Mouse (Mus musculus) heart, embryonic 15.5 days (tissue): ENCODE data around the gene Hist2h4. TPM values are rescaled to one million over a fixed set of nuclear protein-coding genes. Genes with fewer than 3 reads are reported as not detected.
"Not testable (repeated sequence)": the region's sequence is repeated elsewhere in the genome, so short reads cannot be mapped to it uniquely, and the experiment has no call there.

Source experiments
- ATAC-seq: fragments of 200-750 bp; cut with Nextera tagmentation; replicated peaks from 2 replicates; pipeline ENCODE4 v1.8.0; 2017; ENCODE audit warnings: low read depth, moderate TSS enrichment; ENCODE audit not compliant: insufficient number of reproducible peaks, insufficient read depth, low FRiP score
- H3K27ac ChIP-seq: fragments of 300-500 bp; sonication (generic); 2 replicates; pipeline ENCODE4 v1.5.1; 2015; ENCODE audit warnings: mild to moderate bottlenecking, inconsistent platforms
- H3K27me3 ChIP-seq: fragments of 300-500 bp; sonication (generic); 2 replicates; pipeline ENCODE4 v1.6.1; 2015; ENCODE audit warnings: inconsistent platforms
- H3K36me3 ChIP-seq: fragments of 300-500 bp; sonication (generic); 2 replicates; pipeline ENCODE4 v1.6.1; 2015; ENCODE audit warnings: mild to moderate bottlenecking, inconsistent platforms
- H3K4me1 ChIP-seq: fragments of 300-500 bp; sonication (generic); replicated peaks from 2 replicates; pipeline ENCODE4 v1.6.1; 2015; ENCODE audit warnings: inconsistent platforms
- H3K4me2 ChIP-seq: fragments of 300-500 bp; sonication (generic); 2 replicates; pipeline ENCODE4 v1.6.1; 2015; ENCODE audit warnings: inconsistent platforms, mild to moderate bottlenecking, moderate library complexity
- H3K4me3 ChIP-seq: fragments of 300-500 bp; sonication (generic); 2 replicates; pipeline ENCODE4 v1.5.1; 2015; ENCODE audit warnings: mild to moderate bottlenecking, inconsistent platforms
- H3K9ac ChIP-seq: fragments of 300-500 bp; sonication (generic); 2 replicates; pipeline ENCODE4 v1.6.1; 2015; ENCODE audit warnings: mild to moderate bottlenecking, inconsistent platforms
- H3K9me3 ChIP-seq: fragments of 300-500 bp; sonication (generic); replicated peaks from 2 replicates; pipeline ENCODE4 v1.6.1; 2016; ENCODE audit warnings: inconsistent platforms
- WGBS: fragments of 180-500 bp; shearing (Covaris S2); methylation state at CpG from one replicate; pipeline ENCODE4 v1.1.7; 2015; ENCODE audit warnings: mixed read lengths; 5-methylcytosine and 5-hydroxymethylcytosine counted together
- polyA plus RNA-seq: library from polyadenylated mRNA; unstranded; fragments of >200 nt; fragmentation: Nextera tagmentation; extraction: Ambion mirVana; gene quantifications from 2 replicates; pipeline ENCODE4 v1.2.1, GENCODE M21; 2015

Hist2h4 gene
- polyA plus RNA-seq, 1 experiment from 2014 or later: 3.9 TPM

DNA sequence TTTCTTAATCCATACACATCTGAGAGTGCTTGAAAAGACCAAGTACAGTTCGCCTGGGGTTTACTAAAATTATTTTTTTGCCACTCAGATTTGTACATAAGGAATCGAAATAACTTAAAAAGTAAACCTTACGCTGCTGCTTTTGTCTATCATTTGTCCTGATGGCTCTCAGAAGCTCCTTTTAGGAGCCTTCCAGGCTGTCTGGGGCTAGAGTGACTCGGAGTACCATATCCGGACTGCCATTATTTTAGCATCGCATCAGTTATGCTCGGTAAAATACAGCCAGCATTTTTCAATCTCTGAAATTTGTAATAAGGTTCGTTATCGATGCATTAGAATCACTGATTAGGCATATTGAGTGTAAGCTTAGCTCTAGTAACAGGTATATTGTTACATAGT, 22.3 kb downstream of the Hist2h4 start:
- peak overlapping the region; percentile 56 for H3K4me2 ChIP-seq
- peak overlapping the region; percentile 52 for H3K9ac ChIP-seq
- peak overlapping the region; percentile 87 for H3K27ac ChIP-seq
- WGBS: 80% methylated on average over 9 of the region's 9 CpGs
- H3K4me3 ChIP-seq: no peak overlapping the region
- H3K9me3 ChIP-seq: no peaks in the 10 kb centered on the region
- H3K4me1 ChIP-seq: peaks cover 35% of the 10 kb centered on the region
- no peaks in the 10 kb centered on the region for H3K36me3 ChIP-seq
- H3K27me3 ChIP-seq: no peaks in the 10 kb centered on the region
- ATAC-seq: no peak

DNA sequence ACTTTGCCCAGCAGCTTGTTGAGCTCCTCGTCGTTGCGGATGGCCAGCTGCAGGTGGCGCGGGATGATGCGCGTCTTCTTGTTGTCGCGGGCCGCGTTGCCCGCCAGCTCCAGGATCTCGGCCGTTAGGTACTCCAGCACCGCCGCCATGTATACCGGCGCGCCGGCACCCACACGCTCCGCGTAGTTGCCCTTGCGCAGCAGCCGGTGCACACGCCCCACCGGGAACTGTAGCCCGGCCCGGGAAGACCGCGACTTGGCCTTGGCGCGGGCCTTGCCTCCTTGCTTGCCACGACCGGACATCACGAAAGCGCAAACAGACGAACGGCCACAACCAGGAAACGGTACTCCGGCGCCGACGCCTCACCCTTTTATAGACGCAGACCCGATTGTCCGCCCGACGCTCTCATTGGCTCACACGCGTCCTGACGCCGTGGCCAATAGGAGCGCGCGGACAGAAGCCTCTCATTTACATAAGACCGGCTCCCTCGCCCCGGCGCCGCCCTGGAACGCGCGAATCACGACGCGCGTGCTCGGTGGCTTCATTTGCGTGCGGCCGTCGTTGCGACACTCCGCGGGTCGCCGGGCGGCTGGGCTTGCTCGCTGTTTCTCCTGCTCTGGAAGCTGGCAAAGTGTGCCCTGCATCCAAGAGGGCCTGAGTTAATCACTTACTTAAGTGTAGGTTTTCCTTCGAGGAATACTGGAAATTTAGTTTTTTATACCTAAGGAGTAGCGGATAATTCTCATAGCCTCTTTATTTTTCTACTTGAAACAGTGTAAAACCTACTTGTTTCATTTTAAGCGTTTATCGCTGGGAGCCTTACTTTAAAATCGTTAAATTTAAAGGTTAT, 22.9 kb downstream of the Hist2h4 start, which contains the start of gene Hist2h2aa2:
TSS of gene Hist2h2aa2 (minus strand) at position 328 of the 850 bp plus-strand sequence.
- H3K27me3 ChIP-seq, H3K36me3 ChIP-seq, H3K9me3 ChIP-seq: not testable (repeated sequence)
- peaks cover 35% of the 10 kb centered on the region for H3K4me1 ChIP-seq
- peak; percentile 85 for ATAC-seq
- peak within 1 kb of the TSS; percentile 44 for H3K4me3 ChIP-seq
- WGBS: 3% methylated on average over 47 of the region's 85 CpGs
- H3K4me2 ChIP-seq: peak within 1 kb of the TSS; percentile 56
- H3K9ac ChIP-seq: peak within 1 kb of the TSS; percentile 52
- peak within 1 kb of the TSS; percentile 87 for H3K27ac ChIP-seq

DNA sequence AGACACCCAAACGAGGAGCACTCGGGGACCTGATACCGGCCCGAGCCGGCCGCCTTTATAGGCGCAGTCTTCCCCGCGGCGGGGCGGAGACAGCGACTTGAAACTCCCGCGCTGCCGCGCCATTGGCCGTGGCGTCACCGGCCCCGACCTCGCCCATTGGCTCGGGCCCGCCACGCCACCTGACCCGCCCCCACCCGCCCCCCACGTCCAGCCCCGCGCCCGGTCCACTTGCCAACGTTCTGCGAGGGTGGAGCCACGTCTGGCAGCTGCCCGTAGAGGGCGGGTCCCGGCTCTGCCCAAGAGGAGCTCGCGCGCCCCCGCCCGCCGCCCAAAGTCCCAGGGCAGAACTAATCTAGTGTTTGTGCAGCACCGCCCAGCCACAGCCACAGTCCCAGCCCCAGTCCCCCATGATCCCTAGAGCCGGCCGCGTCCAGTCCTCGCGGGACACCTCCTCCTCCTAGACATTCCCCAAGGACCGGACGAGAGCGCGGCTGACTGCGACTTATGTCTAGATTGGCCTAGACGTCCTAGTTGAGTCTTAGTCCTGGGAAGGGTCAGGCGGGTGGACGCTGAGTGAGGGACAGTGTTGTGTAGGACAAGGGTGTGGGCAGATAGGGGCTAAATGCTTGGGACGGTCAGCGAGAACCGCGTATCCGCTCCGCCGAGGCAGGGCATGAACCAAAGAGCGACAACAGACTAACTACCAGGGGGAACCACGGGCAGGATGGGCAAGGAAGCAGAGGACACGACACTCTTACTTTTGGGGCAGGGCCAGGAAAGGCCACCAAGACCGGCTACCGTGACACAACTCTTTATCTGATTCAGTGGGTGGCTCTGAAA, 23.9 kb downstream of the Hist2h4 start, which contains the start of gene Hist2h3c2:
TSS of gene Hist2h3c2 (minus strand) at position 174 of the 840 bp plus-strand sequence.
- H3K4me1 ChIP-seq: peaks cover 30% of the 10 kb centered on the region
- H3K4me3 ChIP-seq: peak within 1 kb of the TSS; percentile 55
- not testable (repeated sequence) for H3K27me3 ChIP-seq, H3K36me3 ChIP-seq, H3K9me3 ChIP-seq
- ATAC-seq: peak; percentile 87
- H3K9ac ChIP-seq: peak within 1 kb of the TSS; percentile 65
- WGBS: 0% methylated on average over 20 of the region's 68 CpGs
- peak within 1 kb of the TSS; percentile 82 for H3K27ac ChIP-seq
- H3K4me2 ChIP-seq: peak within 1 kb of the TSS; percentile 65

DNA sequence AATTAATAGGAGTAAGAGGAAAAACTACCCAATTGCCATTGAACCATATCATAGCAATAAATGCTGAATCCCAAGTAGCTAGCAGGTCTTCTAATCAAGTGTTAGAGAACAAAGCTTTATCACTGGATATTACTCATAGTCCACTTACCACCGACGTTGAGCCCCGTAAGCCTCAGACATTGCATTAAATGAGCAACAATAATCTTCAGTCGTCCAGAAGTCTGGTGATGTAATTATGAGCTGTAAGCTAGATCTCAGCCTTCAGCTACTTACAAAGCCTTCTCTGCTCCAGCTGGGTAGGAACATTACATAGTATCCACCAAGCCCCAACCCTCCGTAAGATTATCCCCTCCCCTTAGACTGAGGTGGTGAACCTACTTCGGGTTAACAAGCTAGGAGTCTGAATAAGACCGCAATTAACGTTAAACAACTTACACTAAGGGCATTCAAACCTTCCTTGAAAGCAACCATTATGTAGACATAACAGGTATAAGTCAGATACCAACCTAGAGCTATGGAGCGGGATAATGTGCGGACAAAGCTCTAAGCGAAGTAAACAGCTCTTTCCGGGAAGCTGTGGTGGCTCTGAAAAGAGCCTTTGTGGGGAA, 25.1 kb downstream of the Hist2h4 start:
- H3K4me3 ChIP-seq: peak overlapping the region; percentile 55
- under 1% methylated on average over 12 of the region's 12 CpGs for WGBS
- H3K9me3 ChIP-seq: no peaks in the 10 kb centered on the region
- ATAC-seq: no peak
- H3K4me1 ChIP-seq: peaks cover 19% of the 10 kb centered on the region
- H3K36me3 ChIP-seq: no peaks in the 10 kb centered on the region
- peak overlapping the region; percentile 65 for H3K4me2 ChIP-seq
- no peaks in the 10 kb centered on the region for H3K27me3 ChIP-seq
- peak overlapping the region; percentile 69 for H3K27ac ChIP-seq
- H3K9ac ChIP-seq: peak overlapping the region; percentile 65

DNA sequence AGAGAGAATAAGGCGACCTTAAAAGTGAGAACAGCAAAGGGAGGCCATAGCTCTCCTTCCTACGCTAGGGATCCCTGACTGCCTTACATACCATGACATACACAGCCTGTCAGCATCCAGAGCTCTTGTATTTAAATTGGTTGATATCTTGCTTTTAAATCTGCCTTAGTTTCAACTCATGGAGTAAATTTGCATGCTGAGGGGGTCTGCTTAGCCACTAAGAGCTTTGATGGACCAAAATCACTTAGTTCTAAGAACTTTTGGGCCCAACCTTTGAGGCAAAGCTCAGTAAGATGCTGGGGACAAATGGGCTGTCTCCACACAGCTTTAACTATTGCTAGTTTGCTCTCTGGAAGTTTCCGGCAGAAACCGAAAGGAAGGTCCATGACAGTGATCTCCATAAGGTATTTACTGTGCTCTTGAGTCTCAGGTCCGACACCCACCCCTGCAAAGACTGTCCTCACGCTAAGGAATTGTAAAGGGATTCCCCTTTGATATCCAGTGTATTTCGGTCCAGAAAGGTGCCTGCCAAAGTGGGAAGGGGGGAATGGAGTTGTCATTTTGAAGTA, 25.7 kb downstream of the Hist2h4 start:
- Histone ChIP-seq H3K4me2 (peak overlapping the region; percentile 65), H3K36me3 (no peaks in the 10 kb centered on the region), H3K9ac (peak overlapping the region; percentile 65), H3K9me3 (no peaks in the 10 kb centered on the region), H3K27me3 (no peaks in the 10 kb centered on the region), H3K4me1 (peaks cover 19% of the 10 kb centered on the region), H3K27ac (peak overlapping the region; percentile 69), H3K4me3 (peak overlapping the region; percentile 55)
- no peak for ATAC-seq
- WGBS: 21% methylated on average over 7 of the region's 7 CpGs

DNA sequence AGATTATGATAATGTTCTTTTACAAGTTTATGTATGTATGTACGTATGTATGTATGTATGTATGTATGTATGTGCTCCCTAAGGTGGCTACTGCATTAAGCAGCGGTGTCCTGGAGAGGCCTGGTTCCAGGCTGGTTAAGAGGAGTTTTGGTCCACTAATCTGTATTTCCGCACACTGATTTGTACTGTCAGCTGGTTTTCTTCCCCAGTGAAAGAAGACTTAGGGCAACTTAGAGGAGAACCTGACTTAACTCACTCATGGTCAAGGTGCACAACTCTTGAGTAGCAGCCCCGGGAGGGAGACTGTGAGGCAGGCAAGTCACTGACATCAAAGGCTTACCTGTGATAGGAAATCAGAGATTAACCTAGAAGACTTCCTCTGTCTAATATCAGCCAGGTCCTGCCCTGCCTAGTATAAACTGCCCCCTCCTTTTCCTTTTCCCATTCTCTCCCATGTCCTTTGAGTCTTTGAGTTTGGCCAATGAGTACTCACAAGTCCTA, 26.2 kb downstream of the Hist2h4 start:
- peaks cover 19% of the 10 kb centered on the region for H3K4me1 ChIP-seq
- H3K4me2 ChIP-seq: peak overlapping the region; percentile 65
- peak overlapping the region; percentile 55 for H3K4me3 ChIP-seq
- peak overlapping the region; percentile 65; the same call in 1 of the 2 replicates for H3K9ac ChIP-seq
- peak overlapping the region; percentile 69 for H3K27ac ChIP-seq
- no peak for ATAC-seq
- H3K36me3 ChIP-seq: no peaks in the 10 kb centered on the region
- no peaks in the 10 kb centered on the region for H3K27me3 ChIP-seq
- 79% methylated on average over 4 of the region's 4 CpGs for WGBS
- no peaks in the 10 kb centered on the region for H3K9me3 ChIP-seq

DNA sequence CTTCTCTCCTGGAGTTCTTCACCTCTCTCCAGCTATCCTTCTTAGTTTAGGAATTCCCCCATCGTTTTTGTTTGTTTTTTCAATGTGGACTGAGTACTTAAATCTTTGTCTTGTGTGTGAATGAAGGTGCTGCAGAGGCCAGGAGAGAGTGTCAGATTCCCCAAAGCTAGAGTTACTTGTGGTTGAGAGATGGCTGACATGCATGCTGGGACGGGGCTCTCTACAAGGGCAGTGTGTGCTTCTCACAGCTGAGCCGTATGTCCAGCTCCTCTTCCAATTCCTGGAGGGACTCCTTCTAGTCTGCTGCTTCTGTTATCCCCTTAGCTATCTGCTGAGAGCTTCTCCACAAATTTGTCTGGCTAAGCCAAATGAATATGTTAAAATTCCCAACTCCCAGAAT, 27.3 kb downstream of the Hist2h4 start:
- Histone ChIP-seq H3K4me1 (peaks cover 19% of the 10 kb centered on the region), H3K27ac (no peak overlapping the region), H3K9me3 (no peaks in the 10 kb centered on the region), H3K4me3 (no peak overlapping the region), H3K4me2 (no peak overlapping the region), H3K27me3 (no peaks in the 10 kb centered on the region), H3K36me3 (no peaks in the 10 kb centered on the region), H3K9ac (no peak overlapping the region)
- no peak for ATAC-seq
- WGBS: 51% methylated on average over 3 of the region's 3 CpGs

DNA sequence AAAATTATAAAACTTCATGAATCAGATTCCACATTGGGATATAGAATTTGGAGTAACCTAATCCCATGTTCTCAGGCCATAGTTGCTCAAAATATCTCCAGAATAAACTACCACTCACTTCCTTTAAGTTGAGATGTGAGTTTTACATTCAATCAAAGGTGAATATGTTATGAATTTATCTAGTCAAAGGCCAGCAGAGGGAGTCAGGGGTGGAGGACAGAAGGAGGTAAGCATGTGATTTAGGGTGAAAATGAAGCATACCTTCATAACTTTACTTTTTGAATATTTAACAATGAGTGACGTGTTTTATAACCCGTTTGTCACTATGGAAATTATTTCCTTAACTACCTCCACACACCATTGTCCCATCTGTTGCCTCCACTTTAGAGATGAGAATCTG, 28.2 kb downstream of the Hist2h4 start:
- no peak for ATAC-seq
- Histone ChIP-seq H3K36me3 (no peaks in the 10 kb centered on the region), H3K9ac (no peak overlapping the region), H3K27ac (no peak overlapping the region), H3K27me3 (no peaks in the 10 kb centered on the region), H3K4me2 (no peak overlapping the region), H3K4me3 (no peak overlapping the region), H3K4me1 (peaks cover 16% of the 10 kb centered on the region), H3K9me3 (no peaks in the 10 kb centered on the region)
- WGBS: 87% methylated on average over 2 of the region's 2 CpGs

DNA sequence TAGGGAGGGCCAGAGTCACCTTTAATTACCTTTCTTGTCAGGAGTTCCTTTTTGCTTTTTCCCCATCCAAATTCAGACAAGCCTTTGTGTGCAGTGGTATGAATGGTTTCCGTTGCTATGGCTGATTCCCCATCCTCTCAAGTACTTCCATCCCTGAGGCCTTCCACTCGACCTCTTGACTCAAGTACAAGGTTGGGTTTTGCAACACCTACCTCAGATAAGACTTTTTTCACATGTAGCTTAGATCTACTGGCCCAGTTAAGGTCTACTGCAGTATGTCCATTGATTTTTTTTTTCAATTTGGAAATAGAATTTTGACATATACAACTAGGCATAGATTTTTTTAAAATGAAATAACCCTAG, 31.4 kb downstream of the Hist2h4 start:
- H3K36me3 ChIP-seq: no peaks in the 10 kb centered on the region
- no peaks in the 10 kb centered on the region for H3K9me3 ChIP-seq
- H3K4me3 ChIP-seq: no peak overlapping the region
- ATAC-seq: no peak
- no peaks in the 10 kb centered on the region for H3K27me3 ChIP-seq
- no peak overlapping the region for H3K27ac ChIP-seq
- no peak overlapping the region for H3K9ac ChIP-seq
- H3K4me1 ChIP-seq: peaks cover 1% of the 10 kb centered on the region
- WGBS: 41% methylated on average over 2 of the region's 2 CpGs
- no peak overlapping the region for H3K4me2 ChIP-seq

DNA sequence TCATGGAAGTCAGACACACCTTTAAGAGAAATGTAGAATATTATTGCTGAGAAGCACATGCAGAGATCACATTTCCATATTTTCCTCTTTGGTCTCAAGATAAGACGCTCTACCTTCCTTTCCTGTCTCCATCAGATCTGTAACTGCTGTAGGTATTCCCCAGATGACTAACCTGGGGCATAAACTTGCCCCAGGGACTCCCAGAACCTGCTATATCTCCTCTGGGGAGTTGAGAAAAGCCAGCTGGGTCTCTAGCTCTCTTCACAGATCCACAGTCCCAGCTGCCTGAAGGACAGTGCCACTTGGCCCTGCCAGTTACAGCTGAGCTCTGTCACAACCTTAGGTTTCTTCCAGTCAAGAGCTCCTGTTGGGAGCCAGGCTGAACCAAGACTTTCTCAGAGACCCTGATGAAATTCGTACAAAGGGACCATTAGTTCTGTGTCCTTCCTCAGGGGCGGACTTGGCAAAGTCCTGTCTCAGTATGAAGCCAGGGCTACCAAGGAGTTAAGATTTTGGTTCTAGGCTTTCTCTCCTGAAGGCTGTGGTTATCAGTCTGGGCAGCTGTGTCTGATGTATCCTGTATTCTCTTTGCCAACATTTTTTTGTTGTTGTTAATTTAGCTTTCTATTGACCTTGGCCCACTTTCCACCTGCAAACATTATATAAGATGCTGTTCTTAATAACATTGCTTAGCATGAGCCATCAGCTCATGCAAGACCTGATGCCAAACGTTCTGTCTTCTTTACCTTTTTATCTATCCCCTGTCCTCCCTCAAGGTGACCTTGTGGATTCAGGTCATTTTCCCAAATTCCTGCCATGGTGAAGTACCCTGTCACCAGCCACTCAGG, 32.0 kb downstream of the Hist2h4 start:
- H3K27ac ChIP-seq: no peak overlapping the region
- H3K4me1 ChIP-seq: 0 out of 2 replicates have a peak, but pooled peaks cover 2% of the 10 kb centered on the region
- H3K36me3 ChIP-seq: no peaks in the 10 kb centered on the region
- H3K9me3 ChIP-seq: no peaks in the 10 kb centered on the region
- 61% methylated on average over 4 of the region's 4 CpGs for WGBS
- no peak overlapping the region for H3K9ac ChIP-seq
- H3K4me3 ChIP-seq: no peak overlapping the region
- H3K4me2 ChIP-seq: no peak overlapping the region
- H3K27me3 ChIP-seq: no peaks in the 10 kb centered on the region
- ATAC-seq: no peak
